Mouse (Mus musculus) layer of hippocampus, adult 11-12 months (tissue): ENCODE data around the gene Masp2.

Experiments used
- DNase-seq: peaks from one replicate; pipeline ENCODE4 v3.0.0; 2022; ENCODE audit warnings: low spot score

Masp2 gene

DNA sequence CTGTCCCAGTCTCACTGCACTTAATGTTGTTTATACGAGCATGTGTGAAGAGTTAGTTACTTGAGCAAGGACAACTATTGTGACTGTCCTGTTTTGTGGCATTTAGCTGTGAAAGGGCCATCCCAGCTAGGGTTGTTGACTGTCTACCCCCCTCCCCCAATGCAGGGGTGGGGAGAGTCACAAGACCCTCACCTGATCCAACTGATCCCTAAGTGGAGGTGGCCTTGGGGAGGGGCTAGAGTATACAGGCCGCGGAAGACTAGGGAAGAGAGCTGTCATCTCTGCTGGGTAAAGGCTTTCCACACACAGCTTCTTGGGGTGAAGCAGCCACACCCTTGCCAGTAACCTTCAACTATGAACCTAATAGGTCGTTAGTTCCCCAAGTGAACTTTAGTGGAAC is 2.0 kb upstream of the Masp2 start:
- no peak for DNase-seq

DNA sequence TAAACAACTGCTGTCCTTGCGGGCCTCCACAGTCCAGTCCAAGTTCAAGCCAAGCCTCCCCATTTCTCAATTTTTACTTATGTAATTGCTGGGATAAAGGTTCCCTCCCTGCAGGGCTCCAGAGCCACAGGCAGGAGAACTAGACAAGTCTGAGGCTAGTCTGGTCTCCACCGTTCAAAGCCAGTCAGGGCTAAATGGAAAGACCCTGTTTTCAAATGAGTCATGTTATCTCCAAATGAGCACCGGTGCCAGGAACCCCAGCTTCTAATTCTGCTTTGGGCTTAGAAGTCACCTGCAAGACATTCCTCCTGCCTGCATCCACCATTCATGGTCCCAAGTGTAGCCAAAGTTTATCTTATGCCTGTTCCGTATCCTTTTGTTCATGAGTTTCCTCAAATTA is 483 bp upstream of the Masp2 start:
- no peak for DNase-seq

- no peak for DNase-seq
These were observed 1.2 kb downstream of the Masp2 start for GRCm38 (mm10) chr4:148603376-148604139.

DNA sequence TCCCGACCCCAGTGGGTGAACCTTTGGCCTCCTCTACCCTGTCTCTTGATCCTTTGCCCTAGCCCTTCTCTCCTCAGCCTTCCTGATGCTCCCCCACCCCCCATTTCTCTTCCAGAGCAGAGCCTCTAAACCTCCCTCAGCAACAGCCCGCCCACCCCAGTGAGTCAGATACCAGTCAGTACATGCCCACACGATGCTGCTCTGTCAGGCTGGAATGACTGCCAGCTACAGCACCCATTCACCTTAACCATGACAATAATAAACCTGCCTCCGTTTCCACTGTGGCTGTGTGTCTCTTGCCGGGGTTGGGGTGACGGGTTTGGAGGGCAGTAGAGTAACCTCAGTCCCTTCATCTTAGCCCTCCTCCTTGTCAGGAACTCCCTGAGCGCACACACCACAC is 1.8 kb downstream of the Masp2 start:
- DNase-seq = peak; percentile 60

DNA sequence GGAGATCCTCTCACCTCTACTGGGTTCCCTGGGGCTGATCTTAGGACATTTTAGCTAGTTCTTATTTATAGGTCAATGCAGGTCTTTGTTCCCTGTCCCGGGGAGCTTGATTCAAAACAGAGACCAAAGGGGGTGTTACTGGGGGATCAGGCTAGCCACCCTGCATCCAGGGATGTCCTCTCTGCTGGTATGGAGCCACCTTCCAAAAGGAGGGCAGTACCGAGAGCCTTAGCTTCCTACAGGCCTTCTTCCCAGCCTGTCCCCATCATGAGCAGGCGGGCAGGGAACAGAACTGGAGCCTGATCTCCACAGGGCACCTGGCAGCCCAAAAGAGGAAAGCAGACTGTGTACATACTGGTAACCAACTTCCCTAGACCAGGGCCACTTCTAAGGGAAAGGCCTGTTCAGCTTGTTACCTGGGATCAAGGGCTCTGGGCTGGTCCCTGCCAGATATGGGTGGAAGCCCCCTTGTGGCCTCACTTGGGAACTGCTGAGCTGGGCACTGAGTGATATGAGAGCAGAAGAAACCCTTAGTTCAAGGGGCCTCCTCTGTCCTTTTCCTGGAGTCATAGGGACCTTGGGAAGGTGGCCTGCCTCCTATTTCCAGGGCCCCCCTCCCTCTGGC is 2.3 kb downstream of the Masp2 start:
- peak; percentile 65 for DNase-seq

- DNase-seq = peak; percentile 79
These were observed 5.4 kb downstream of the Masp2 start for GRCm38 (mm10) chr4:148607758-148608157.

- DNase-seq = no peak
These were observed 7.5 kb downstream of the Masp2 start for GRCm38 (mm10) chr4:148609805-148610204.

- DNase-seq = no peak
These were observed 8.4 kb downstream of the Masp2 start for GRCm38 (mm10) chr4:148610631-148611364.

DNA sequence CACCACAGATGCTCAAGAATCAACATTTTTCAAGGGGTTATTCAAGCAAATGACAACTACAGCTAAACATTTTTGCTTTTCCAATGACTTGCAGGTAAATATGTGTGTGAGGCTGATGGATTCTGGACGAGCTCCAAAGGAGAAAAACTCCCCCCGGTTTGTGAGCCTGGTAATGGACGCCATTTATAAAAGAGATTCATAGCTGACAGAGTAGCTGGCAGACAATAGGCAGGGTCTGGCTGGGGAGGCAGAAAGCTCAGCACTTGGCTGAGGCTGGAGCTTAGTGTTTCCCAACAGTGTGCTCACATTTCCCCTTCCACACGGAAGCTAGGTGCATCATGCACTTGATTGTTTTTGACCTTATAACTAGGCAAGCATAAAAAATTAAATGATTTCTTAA is 10.2 kb downstream of the Masp2 start:
- no peak for DNase-seq

- no peak for DNase-seq
These were observed 11.4 kb downstream of the Masp2 start for GRCm38 (mm10) chr4:148613738-148614137.

DNA sequence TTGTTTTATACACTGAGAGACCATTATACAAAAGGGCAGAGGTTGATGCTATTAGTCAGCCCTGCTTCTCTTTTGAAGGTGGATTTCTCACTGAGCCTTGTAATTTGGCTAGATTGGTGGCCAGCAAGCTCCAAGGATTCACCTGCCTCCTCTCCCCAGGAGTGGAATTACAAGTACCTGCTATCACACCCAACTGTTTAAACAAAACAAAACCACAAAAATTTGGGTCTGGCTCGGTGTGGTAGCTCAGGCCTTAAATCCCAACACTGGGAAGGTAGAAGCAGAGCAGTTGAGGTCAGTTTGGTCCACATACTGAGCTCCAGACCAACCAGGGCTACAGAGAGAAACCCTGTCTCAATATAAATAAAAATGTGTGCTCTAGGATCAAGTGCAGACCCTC is 17.5 kb downstream of the Masp2 start:
- no peak for DNase-seq

DNA sequence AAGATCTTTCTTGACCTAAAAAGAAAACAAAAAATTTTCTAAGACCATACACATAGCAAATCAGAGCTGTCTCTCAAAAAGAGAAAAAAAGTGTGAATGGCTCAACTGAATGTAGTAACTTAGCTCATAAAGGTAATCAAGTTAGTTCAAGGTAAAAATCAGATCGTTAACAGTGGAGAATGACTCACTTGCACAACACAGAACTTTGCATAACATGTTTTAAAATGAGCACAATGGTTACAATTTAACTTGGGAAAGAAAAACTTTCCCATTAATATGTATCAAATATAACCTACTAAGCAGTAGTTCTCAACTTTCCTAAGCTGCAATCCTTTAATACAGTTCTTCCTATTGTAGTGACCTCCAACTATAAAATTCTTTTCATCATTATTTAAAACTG is 18.4 kb downstream of the Masp2 start:
- no peak for DNase-seq

DNA sequence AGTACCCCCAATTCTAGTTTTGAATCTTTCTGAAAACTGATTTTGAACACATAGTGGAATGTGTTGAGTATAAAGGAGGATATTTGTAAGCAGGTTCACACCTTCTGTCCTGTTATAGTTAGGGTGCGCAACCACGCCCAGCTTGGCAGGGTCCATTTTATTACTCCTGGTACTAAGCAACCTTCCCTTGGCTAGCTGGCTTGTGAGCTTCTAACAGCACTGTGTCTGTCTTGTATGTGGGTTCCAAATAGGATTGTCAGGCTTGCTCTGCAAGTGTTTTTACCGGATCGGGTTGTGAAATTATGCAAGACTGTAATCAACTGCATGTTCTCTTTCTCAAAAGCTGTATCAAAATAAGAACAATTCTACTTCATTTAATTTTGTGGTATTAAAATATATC is 20.1 kb downstream of the Masp2 start:
- DNase-seq = no peak

DNA sequence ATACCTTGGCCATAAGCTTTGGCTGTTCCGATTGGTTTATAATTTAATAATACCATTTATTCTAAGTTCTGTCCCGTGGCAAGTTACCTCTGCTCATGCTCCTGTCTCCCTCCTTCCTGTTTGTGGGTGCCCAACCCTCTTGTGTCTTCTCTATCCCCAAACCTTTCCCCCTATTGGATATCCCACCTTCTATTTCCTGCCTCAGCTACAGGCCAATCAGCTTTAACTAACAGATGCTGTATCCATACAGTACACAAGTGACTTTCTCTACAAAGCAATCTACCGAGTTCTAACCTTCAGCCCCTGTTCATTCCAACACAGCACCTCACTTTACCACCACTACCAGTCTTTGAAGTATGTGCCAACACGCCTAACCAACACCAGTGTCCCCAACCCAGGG is 21.3 kb downstream of the Masp2 start:
- no peak for DNase-seq

DNA sequence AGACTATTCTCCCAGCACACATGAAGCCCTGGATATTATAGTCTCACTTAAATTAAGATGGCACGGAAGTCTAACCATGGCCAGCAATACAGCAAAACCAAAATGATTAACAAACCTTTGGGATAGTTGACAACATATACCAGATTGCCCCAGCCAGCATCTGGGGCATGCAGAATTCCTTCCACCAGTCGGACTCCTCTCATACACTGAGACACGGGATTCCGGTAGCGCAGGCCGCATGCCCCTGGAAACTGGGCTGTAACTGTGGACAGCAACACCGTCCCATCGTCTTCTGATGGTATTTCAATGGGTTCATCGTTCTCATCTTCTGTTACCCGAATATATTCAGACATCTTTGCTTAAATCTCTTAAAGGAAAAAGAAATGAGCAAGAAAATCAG is 22.7 kb downstream of the Masp2 start:
- no peak for DNase-seq

GRCm38 (mm10) chr4:148625756-148626622 is 23.6 kb downstream of the Masp2 start:
- no peak for DNase-seq

GRCm38 (mm10) chr4:148626623-148627185 is 24.4 kb downstream of the Masp2 start, which contains the start of gene Tardbp:
Gene Tardbp (minus strand): TSS chr4:148627019.
- peak; percentile 95 for DNase-seq

- DNase-seq = no peak
These were observed 24.9 kb downstream of the Masp2 start for GRCm38 (mm10) chr4:148627246-148627645.

GRCm38 (mm10) chr4:148632013-148632692 is 29.8 kb downstream of the Masp2 start:
- no peak for DNase-seq

GRCm38 (mm10) chr4:148633395-148634061 is 31.2 kb downstream of the Masp2 start:
- no peak for DNase-seq

GRCm38 (mm10) chr4:148635309-148635708 is 33.0 kb downstream of the Masp2 start:
- no peak for DNase-seq
